Mouse (Mus musculus): ENCODE data around the gene Cgrrf1. TPM values are rescaled to one million over a fixed set of nuclear protein-coding genes. Genes with fewer than 3 reads are reported as not detected.

The Cgrrf1 gene
- polyA plus RNA-seq, 1 experiment: 28.2 TPM

GRCm38 (mm10) chr14:46848736-46849135, 16.8 kb downstream of the Cgrrf1 start:
- no peak for TF ChIP-seq CTCF (IDR thresholded peaks at IDR 0.05; ENCODE audit: insufficient read depth, low read length)
- no peak for TF ChIP-seq POLR2A (IDR thresholded peaks at IDR 0.05; ENCODE audit: borderline replicate concordance, extremely low read depth, low read depth, low read length)
- WGBS: 83% methylated on average over 5 of the region's 5 CpGs
- Histone ChIP-seq H3K4me1 (ENCODE audit: control insufficient read depth, insufficient read depth, low read length) (no peaks in the 10 kb centered on the region), H3K4me3 (replicated peaks; ENCODE audit: extremely low read depth, low read depth, low read length) (no peak overlapping the region)
- no peak for DNase-seq

GRCm38 (mm10) chr14:46849769-46850168, 17.8 kb downstream of the Cgrrf1 start:
- 90% methylated on average over 1 of the region's 1 CpGs for WGBS
- TF ChIP-seq CTCF (IDR thresholded peaks at IDR 0.05; ENCODE audit: insufficient read depth, low read length) (no peak), POLR2A (IDR thresholded peaks at IDR 0.05; ENCODE audit: borderline replicate concordance, extremely low read depth, low read depth, low read length) (no peak)
- no peak for DNase-seq
- Histone ChIP-seq H3K4me3 (replicated peaks; ENCODE audit: extremely low read depth, low read depth, low read length) (no peak overlapping the region), H3K4me1 (ENCODE audit: control insufficient read depth, insufficient read depth, low read length) (no peaks in the 10 kb centered on the region)

- Histone ChIP-seq H3K4me3 (replicated peaks; ENCODE audit: extremely low read depth, low read depth, low read length) (no peak overlapping the region), H3K4me1 (ENCODE audit: control insufficient read depth, insufficient read depth, low read length) (no peaks in the 10 kb centered on the region)
- WGBS: 59% methylated on average over 11 of the region's 11 CpGs
- TF ChIP-seq CTCF (IDR thresholded peaks at IDR 0.05; ENCODE audit: insufficient read depth, low read length) (no peak), POLR2A (IDR thresholded peaks at IDR 0.05; ENCODE audit: borderline replicate concordance, extremely low read depth, low read depth, low read length) (no peak)
- peak; percentile 33 for DNase-seq
Measured at GRCm38 (mm10) chr14:46853677-46854076, 21.8 kb downstream of the Cgrrf1 start.

GRCm38 (mm10) chr14:46862922-46863321, 31.0 kb downstream of the Cgrrf1 start:
- WGBS: 85% methylated on average over 5 of the region's 5 CpGs
- TF ChIP-seq POLR2A (IDR thresholded peaks at IDR 0.05; ENCODE audit: borderline replicate concordance, extremely low read depth, low read depth, low read length) (no peak), CTCF (IDR thresholded peaks at IDR 0.05; ENCODE audit: insufficient read depth, low read length) (no peak)
- DNase-seq: no peak
- Histone ChIP-seq H3K4me3 (replicated peaks; ENCODE audit: extremely low read depth, low read depth, low read length) (no peak overlapping the region), H3K4me1 (ENCODE audit: control insufficient read depth, insufficient read depth, low read length) (no peaks in the 10 kb centered on the region)

GRCm38 (mm10) chr14:46880935-46881334, 49.0 kb downstream of the Cgrrf1 start:
- peak; percentile 57 for DNase-seq
- 17% methylated on average over 10 of the region's 10 CpGs for WGBS
- H3K4me1 ChIP-seq (ENCODE audit: control insufficient read depth, insufficient read depth, low read length): peaks cover 8% of the 10 kb centered on the region
- H3K4me3 ChIP-seq (replicated peaks; ENCODE audit: extremely low read depth, low read depth, low read length): no peak overlapping the region
- TF ChIP-seq POLR2A (IDR thresholded peaks at IDR 0.05; ENCODE audit: borderline replicate concordance, extremely low read depth, low read depth, low read length): no peak
- TF ChIP-seq CTCF (IDR thresholded peaks at IDR 0.05; ENCODE audit: insufficient read depth, low read length): peak; percentile 95

- TF ChIP-seq POLR2A (IDR thresholded peaks at IDR 0.05; ENCODE audit: borderline replicate concordance, extremely low read depth, low read depth, low read length): no peak
- TF ChIP-seq CTCF (IDR thresholded peaks at IDR 0.05; ENCODE audit: insufficient read depth, low read length): no peak
- 25% methylated on average over 40 of the region's 40 CpGs for WGBS
- peak; percentile 75 for DNase-seq
Measured at GRCm38 (mm10) chr14:46881581-46882430, 49.9 kb downstream of the Cgrrf1 start.

GRCm38 (mm10) chr14:46882431-46883067, 50.6 kb downstream of the Cgrrf1 start, which contains the start of gene Samd4:
TSS of gene Samd4 (plus strand) at chr14:46882854.
- H3K4me3 ChIP-seq (replicated peaks; ENCODE audit: extremely low read depth, low read depth, low read length): peak within 1 kb of the TSS; percentile 78
- WGBS: 1% methylated on average over 53 of the region's 54 CpGs
- peak; percentile 77 for DNase-seq
- peaks cover 11% of the 10 kb centered on the region for H3K4me1 ChIP-seq (ENCODE audit: control insufficient read depth, insufficient read depth, low read length)
- TF ChIP-seq CTCF (IDR thresholded peaks at IDR 0.05; ENCODE audit: insufficient read depth, low read length) (0 out of 2 replicates have a peak, but pooled peaks have one; percentile 8), POLR2A (IDR thresholded peaks at IDR 0.05; ENCODE audit: borderline replicate concordance, extremely low read depth, low read depth, low read length) (peak; percentile 72; the same call in 1 of the 2 replicates)

More at GRCm38 (mm10) chr14:46881581-46882430, 49.9 kb downstream of the Cgrrf1 start:
- peak overlapping the region; percentile 78 for H3K4me3 ChIP-seq (replicated peaks; ENCODE audit: extremely low read depth, low read depth, low read length)
- peaks cover 11% of the 10 kb centered on the region for H3K4me1 ChIP-seq (ENCODE audit: control insufficient read depth, insufficient read depth, low read length)

- peak; percentile 67 for DNase-seq
- Histone ChIP-seq H3K4me3 (replicated peaks; ENCODE audit: extremely low read depth, low read depth, low read length) (peak overlapping the region; percentile 78), H3K4me1 (ENCODE audit: control insufficient read depth, insufficient read depth, low read length) (peaks cover 11% of the 10 kb centered on the region)
- no peak for TF ChIP-seq CTCF (IDR thresholded peaks at IDR 0.05; ENCODE audit: insufficient read depth, low read length)
- TF ChIP-seq POLR2A (IDR thresholded peaks at IDR 0.05; ENCODE audit: borderline replicate concordance, extremely low read depth, low read depth, low read length): no peak
- WGBS: under 1% methylated on average over 67 of the region's 70 CpGs
Measured at GRCm38 (mm10) chr14:46883068-46883870, 51.3 kb downstream of the Cgrrf1 start.

Data from lung, adult 2 months (tissue).